Comparison of ENCODE assay signal across 21 mouse cellular contexts in the genomic region with DNA sequence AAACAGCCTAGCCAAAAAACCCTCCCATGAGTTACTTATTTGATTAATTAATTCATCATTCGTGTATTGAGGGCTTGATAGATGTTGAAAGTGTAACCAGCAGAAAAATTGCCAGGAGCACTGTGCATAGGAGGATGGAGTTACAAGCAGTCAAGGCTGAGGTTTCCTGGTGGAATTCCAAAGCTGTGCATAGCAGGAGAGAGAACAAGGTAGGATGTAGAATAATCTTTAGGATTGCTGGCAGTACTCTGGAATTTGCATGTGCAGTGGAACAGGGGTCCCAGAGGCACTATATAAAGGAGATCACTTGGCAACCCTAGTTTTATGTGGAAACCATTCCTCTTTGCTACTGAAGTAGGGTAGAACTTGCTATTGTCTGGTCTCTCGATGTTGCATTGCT.
DNase-seq lines count a peak whose midpoint lies in the region; ATAC-seq and TF ChIP-seq lines count a peak whose summit lies in the region.
"Had no signal": no experiment of that assay in that cellular context is flagged by ENCODE, and none has a peak within 500 bp of the region (broad histone marks: within the 10 kb centered on the region; RNA-seq: fewer than 3 reads in every experiment).

No protein-coding gene starts in this region.

- H3K4me3 ChIP-seq in embryonic facial prominence, embryonic 14.5 days (ENCODE audit: low read depth, low read length): no peak overlapping the region
- no peak overlapping the region for H3K4me3 ChIP-seq in embryonic facial prominence, embryonic 10.5 days
- H3K4me3 ChIP-seq in limb, embryonic 13.5 days: no peak overlapping the region
- no peak overlapping the region for H3K4me3 ChIP-seq in limb, embryonic 10.5 days
- H3K4me3 ChIP-seq in limb, embryonic 14.5 days (replicated peaks; ENCODE audit: low read length): no peak overlapping the region
- no peak overlapping the region for H3K4me3 ChIP-seq in heart, embryonic 11.5 days (ENCODE audit: low read depth, low read length)

- H3K4me1 ChIP-seq in embryonic facial prominence, embryonic 14.5 days (ENCODE audit: control insufficient read depth, insufficient read depth, low read length): no peaks in the 10 kb centered on the region; the same call in 1 of the 2 replicates
- H3K4me1 ChIP-seq in embryonic facial prominence, embryonic 10.5 days: no peaks in the 10 kb centered on the region
- H3K4me1 ChIP-seq in limb, embryonic 13.5 days: peaks cover 19% of the 10 kb centered on the region
- H3K4me1 ChIP-seq in limb, embryonic 10.5 days: no peaks in the 10 kb centered on the region
- 0 out of 2 replicates have a peak, but pooled peaks cover 3% of the 10 kb centered on the region for H3K4me1 ChIP-seq in limb, embryonic 14.5 days (ENCODE audit: control insufficient read depth, insufficient read depth, low read length)
- no peaks in the 10 kb centered on the region for H3K4me1 ChIP-seq in heart, embryonic 11.5 days (ENCODE audit: control insufficient read depth, insufficient read depth, low read length)

- ATAC-seq in embryonic facial prominence, embryonic 14.5 days (ENCODE audit: low read depth): 0 out of 2 replicates have a peak, but pooled peaks have one; percentile 30
- ATAC-seq in limb, embryonic 13.5 days (ENCODE audit: low FRiP score, low read depth): peak; percentile 80
- peak; percentile 74 for ATAC-seq in limb, embryonic 14.5 days (ENCODE audit: low FRiP score, low read depth)
- ATAC-seq in heart, embryonic 11.5 days (replicated peaks; ENCODE audit: insufficient number of reproducible peaks, low FRiP score, low TSS enrichment): no peak
- ATAC-seq: activated CD4-positive, CD25-positive, alpha-beta regulatory T cell, adult 4 months; CD4-positive, CD25-positive, alpha-beta regulatory T cell, adult 4 months; Patski had no signal

- H3K4me2 ChIP-seq in embryonic facial prominence, embryonic 14.5 days (ENCODE audit: low read depth, low read length): no peak overlapping the region
- H3K4me2 ChIP-seq in limb, embryonic 13.5 days (replicated peaks): no peak overlapping the region
- H3K4me2 ChIP-seq in limb, embryonic 14.5 days (replicated peaks; ENCODE audit: low read depth, low read length, severe bottlenecking): no peak overlapping the region
- no peak overlapping the region for H3K4me2 ChIP-seq in heart, embryonic 11.5 days

- no peaks in the 10 kb centered on the region for H3K27me3 ChIP-seq in embryonic facial prominence, embryonic 14.5 days (replicated peaks; ENCODE audit: control insufficient read depth, insufficient read depth, low read length)
- H3K27me3 ChIP-seq in embryonic facial prominence, embryonic 10.5 days (replicated peaks; ENCODE audit: low read depth, poor library complexity, severe bottlenecking): no peaks in the 10 kb centered on the region
- no peaks in the 10 kb centered on the region for H3K27me3 ChIP-seq in limb, embryonic 13.5 days
- H3K27me3 ChIP-seq in limb, embryonic 10.5 days (ENCODE audit: low read depth, poor library complexity, severe bottlenecking): no peaks in the 10 kb centered on the region
- no peaks in the 10 kb centered on the region for H3K27me3 ChIP-seq in limb, embryonic 14.5 days (ENCODE audit: control insufficient read depth, insufficient read depth, low read length)
- H3K27me3 ChIP-seq in heart, embryonic 11.5 days (ENCODE audit: control insufficient read depth, insufficient read depth, low read length): no peaks in the 10 kb centered on the region
- H3K27me3 ChIP-seq: CH12.LX had no signal

- 57% methylated on average over 2 of the region's 2 CpGs for WGBS in embryonic facial prominence, embryonic 14.5 days
- 71% methylated on average over 2 of the region's 2 CpGs for WGBS in embryonic facial prominence, embryonic 10.5 days
- 37% methylated on average over 2 of the region's 2 CpGs for WGBS in limb, embryonic 13.5 days
- 78% methylated on average over 2 of the region's 2 CpGs for WGBS in limb, embryonic 10.5 days
- WGBS in limb, embryonic 14.5 days: 48% methylated on average over 2 of the region's 2 CpGs
- WGBS in heart, embryonic 11.5 days (ENCODE audit: insufficient replicate concordance): 71% methylated on average over 2 of the region's 2 CpGs

- peak; percentile 40 for DNase-seq in embryonic facial prominence, embryonic 14.5 days (ENCODE audit: low spot score)
- DNase-seq in embryonic facial prominence, embryonic 10.5 days (ENCODE audit: low spot score): no peak
- no peak for DNase-seq in limb, embryonic 10.5 days (ENCODE audit: low spot score)
- DNase-seq in limb, embryonic 14.5 days (ENCODE audit: low spot score): peak; percentile 67
- DNase-seq: adrenal gland, adult 2 months; adrenal gland, adult 8-10 months; adrenal gland, postnatal 10 days; adrenal gland, postnatal 14 days; adrenal gland, postnatal 25 days; adrenal gland, postnatal 36 days; B cell, adult 2 months; cerebellum, adult 11 months; cerebellum, adult 11-12 months; cerebellum, adult 18-20 months had no signal

- TF ChIP-seq POLR2A in limb, embryonic 14.5 days (IDR thresholded peaks at IDR 0.05; ENCODE audit: borderline replicate concordance, extremely low read depth, insufficient read depth, insufficient read length): no peak

- no peaks in the 10 kb centered on the region for H3K9me3 ChIP-seq in embryonic facial prominence, embryonic 14.5 days (ENCODE audit: control insufficient read depth, low read length)
- H3K9me3 ChIP-seq in embryonic facial prominence, embryonic 10.5 days: no peaks in the 10 kb centered on the region
- H3K9me3 ChIP-seq in limb, embryonic 13.5 days: no peaks in the 10 kb centered on the region
- H3K9me3 ChIP-seq in limb, embryonic 10.5 days (replicated peaks): no peaks in the 10 kb centered on the region
- H3K9me3 ChIP-seq in limb, embryonic 14.5 days (ENCODE audit: control insufficient read depth, low read length): no peaks in the 10 kb centered on the region
- H3K9me3 ChIP-seq in heart, embryonic 11.5 days (replicated peaks; ENCODE audit: control insufficient read depth, low read length): no peaks in the 10 kb centered on the region
- H3K9me3 ChIP-seq: G1E had no signal

- no peaks in the 10 kb centered on the region for H3K36me3 ChIP-seq in embryonic facial prominence, embryonic 14.5 days (ENCODE audit: control insufficient read depth, insufficient read depth, low read length)
- H3K36me3 ChIP-seq in embryonic facial prominence, embryonic 10.5 days (replicated peaks): no peaks in the 10 kb centered on the region
- H3K36me3 ChIP-seq in limb, embryonic 13.5 days: no peaks in the 10 kb centered on the region
- H3K36me3 ChIP-seq in limb, embryonic 10.5 days: no peaks in the 10 kb centered on the region
- H3K36me3 ChIP-seq in limb, embryonic 14.5 days (ENCODE audit: control insufficient read depth, insufficient read depth, low read length): no peaks in the 10 kb centered on the region
- no peaks in the 10 kb centered on the region for H3K36me3 ChIP-seq in heart, embryonic 11.5 days (ENCODE audit: control insufficient read depth, insufficient read depth, low read length)
- H3K36me3 ChIP-seq: G1E had no signal

- H3K9ac ChIP-seq in embryonic facial prominence, embryonic 14.5 days (ENCODE audit: low read depth, low read length): no peak overlapping the region
- no peak overlapping the region for H3K9ac ChIP-seq in limb, embryonic 13.5 days
- no peak overlapping the region for H3K9ac ChIP-seq in limb, embryonic 14.5 days (ENCODE audit: low read depth, low read length, severe bottlenecking)
- H3K9ac ChIP-seq in heart, embryonic 11.5 days (ENCODE audit: low read depth, low read length): no peak overlapping the region

- H3K27ac ChIP-seq in embryonic facial prominence, embryonic 14.5 days (replicated peaks; ENCODE audit: low read depth, low read length): no peak overlapping the region
- no peak overlapping the region for H3K27ac ChIP-seq in embryonic facial prominence, embryonic 10.5 days (replicated peaks)
- H3K27ac ChIP-seq in limb, embryonic 13.5 days: no peak overlapping the region; the same call in 1 of the 2 replicates
- H3K27ac ChIP-seq in limb, embryonic 10.5 days: no peak overlapping the region
- no peak overlapping the region for H3K27ac ChIP-seq in limb, embryonic 14.5 days (replicated peaks; ENCODE audit: low read depth, low read length)
- no peak overlapping the region for H3K27ac ChIP-seq in heart, embryonic 11.5 days (ENCODE audit: low read depth, low read length)

Comparison
In these comparisons a context has a peak if more than half of its experiments do, and no peak if none do; other contexts are left out.
1. DNase-seq: peak in embryonic facial prominence, embryonic 14.5 days (single experiment) and limb, embryonic 14.5 days (single experiment); none in embryonic facial prominence, embryonic 10.5 days (single experiment) and limb, embryonic 10.5 days (single experiment).